Mouse (Mus musculus) C2C12 (cell line): Measurements from ENCODE around the gene 4930426L09Rik. TPM values are rescaled to one million over a fixed set of nuclear protein-coding genes. Genes with fewer than 3 reads are reported as not detected.

Experiments
- H3K27me3 ChIP-seq: one replicate; pipeline ENCODE4 v1.6.1; 2011; ENCODE audit not compliant: control insufficient read depth, insufficient read depth, insufficient read length
- H3K36me3 ChIP-seq: one replicate; pipeline ENCODE4 v1.6.1; 2011; ENCODE audit not compliant: control insufficient read depth, insufficient read depth
- H3K4me3 ChIP-seq: one replicate; pipeline ENCODE4 v1.5.1; 2011; ENCODE audit warnings: mild to moderate bottlenecking, control low read depth; ENCODE audit not compliant: poor library complexity, insufficient read depth, severe bottlenecking
- H3K79me2 ChIP-seq: one replicate; pipeline ENCODE4 v1.6.1; 2011; ENCODE audit not compliant: control insufficient read depth, insufficient read depth
- H3K79me3 ChIP-seq: one replicate; pipeline ENCODE4 v1.6.1; 2011; ENCODE audit warnings: low read depth, control low read depth
- H3ac ChIP-seq: one replicate; pipeline ENCODE3; 2011; ENCODE audit warnings: low read depth; ENCODE audit not compliant: control insufficient read depth, insufficient read length
- CEBPB ChIP-seq: IDR thresholded peaks from one replicate; pipeline ENCODE4 v1.6.1; 2011; ENCODE audit warnings: low read depth, mild to moderate bottlenecking, control low read depth, moderate library complexity
- CTCF ChIP-seq: IDR thresholded peaks from one replicate; pipeline ENCODE4 v1.5.1; 2011; ENCODE audit not compliant: control insufficient read depth, insufficient read depth, insufficient read length
- FOSL1 ChIP-seq: IDR thresholded peaks from one replicate; pipeline ENCODE4 v1.8.0; 2011; ENCODE audit warnings: mild to moderate bottlenecking, low read length; ENCODE audit not compliant: poor library complexity, insufficient read depth, severe bottlenecking
- MAX ChIP-seq: IDR thresholded peaks from one replicate; pipeline ENCODE4 v1.6.1; 2011; ENCODE audit warnings: mild to moderate bottlenecking, control low read depth
- MYOD1 ChIP-seq: IDR thresholded peaks from one replicate; pipeline ENCODE4 v1.6.1; 2011; ENCODE audit warnings: low read depth; ENCODE audit not compliant: control insufficient read depth, insufficient read length
- MYOG ChIP-seq: IDR thresholded peaks from one replicate; pipeline ENCODE4 v1.6.1; 2011; ENCODE audit not compliant: control insufficient read depth, insufficient read length; ENCODE audit errors: extremely low read depth
- USF1 ChIP-seq: IDR thresholded peaks from one replicate; pipeline ENCODE4 v1.6.1; 2011; ENCODE audit warnings: low read depth, mild to moderate bottlenecking, control low read depth, moderate library complexity
- polyA plus RNA-seq: library from polyadenylated mRNA; unstranded; fragments of >200 nt; fragmentation: generic; extraction: Trizol; gene quantifications from one replicate; pipeline ENCODE4 v1.2.1, GENCODE M21; 2012; ENCODE audit warnings: missing spikeins

The 4930426L09Rik gene
- polyA plus RNA-seq, 1 experiment: 0.54 TPM

- no peaks in the 10 kb centered on the region for H3K27me3 ChIP-seq
- TF ChIP-seq MAX: no peak
- TF ChIP-seq MYOG: no peak
- no peak for TF ChIP-seq CTCF
- no peak for TF ChIP-seq FOSL1
- no peak for TF ChIP-seq USF1
- TF ChIP-seq CEBPB: no peak
- no peak for TF ChIP-seq MYOD1
- no peaks in the 10 kb centered on the region for H3K36me3 ChIP-seq
- H3K79me2 ChIP-seq: no peaks in the 10 kb centered on the region
- no peaks in the 10 kb centered on the region for H3K79me3 ChIP-seq
- no peak overlapping the region for H3ac ChIP-seq
- no peak overlapping the region for H3K4me3 ChIP-seq
Measured at GRCm38 (mm10) chr2:19024807-19025206, 26.7 kb downstream of the 4930426L09Rik start.

GRCm38 (mm10) chr2:19037430-19037829, 39.3 kb downstream of the 4930426L09Rik start:
- TF ChIP-seq FOSL1 (no peak), CEBPB (no peak), USF1 (no peak), MYOG (no peak), CTCF (no peak), MAX (no peak), MYOD1 (no peak)
- no peaks in the 10 kb centered on the region for H3K79me3 ChIP-seq
- H3K36me3 ChIP-seq: no peaks in the 10 kb centered on the region
- no peak overlapping the region for H3K4me3 ChIP-seq
- H3K79me2 ChIP-seq: no peaks in the 10 kb centered on the region
- H3K27me3 ChIP-seq: no peaks in the 10 kb centered on the region
- no peak overlapping the region for H3ac ChIP-seq

GRCm38 (mm10) chr2:19037907-19038570, 39.9 kb downstream of the 4930426L09Rik start:
- Histone ChIP-seq H3K79me3 (no peaks in the 10 kb centered on the region), H3ac (no peak overlapping the region), H3K36me3 (no peaks in the 10 kb centered on the region), H3K79me2 (no peaks in the 10 kb centered on the region), H3K27me3 (no peaks in the 10 kb centered on the region), H3K4me3 (no peak overlapping the region)
- TF ChIP-seq CEBPB (no peak), MYOD1 (no peak), CTCF (no peak), MYOG (no peak), MAX (no peak), FOSL1 (no peak), USF1 (no peak)

GRCm38 (mm10) chr2:19048225-19048624, 50.1 kb downstream of the 4930426L09Rik start:
- TF ChIP-seq FOSL1 (no peak), MYOG (no peak), CEBPB (no peak), USF1 (no peak), MYOD1 (no peak), MAX (no peak), CTCF (no peak)
- H3K27me3 ChIP-seq: no peaks in the 10 kb centered on the region
- no peak overlapping the region for H3K4me3 ChIP-seq
- no peaks in the 10 kb centered on the region for H3K79me3 ChIP-seq
- H3ac ChIP-seq: no peak overlapping the region
- H3K79me2 ChIP-seq: no peaks in the 10 kb centered on the region
- H3K36me3 ChIP-seq: no peaks in the 10 kb centered on the region

GRCm38 (mm10) chr2:19049341-19049740, 51.2 kb downstream of the 4930426L09Rik start:
- Histone ChIP-seq H3K27me3 (no peaks in the 10 kb centered on the region), H3K79me3 (no peaks in the 10 kb centered on the region), H3ac (no peak overlapping the region), H3K79me2 (no peaks in the 10 kb centered on the region), H3K4me3 (no peak overlapping the region), H3K36me3 (no peaks in the 10 kb centered on the region)
- TF ChIP-seq CTCF (no peak), MAX (no peak), MYOD1 (no peak), MYOG (no peak), CEBPB (no peak), USF1 (no peak), FOSL1 (no peak)

Other genes with a start within 250 kb of the 4930426L09Rik start
- 8.7 TPM for gene Pip4k2a, start 217 bp upstream of the 4930426L09Rik start, polyA plus RNA-seq
- gene Armc3, start 201.0 kb downstream of the 4930426L09Rik start, polyA plus RNA-seq: not detected